Mouse (Mus musculus) left cerebral cortex, adult 11 months (tissue): ENCODE measurements around the gene St7.

Source experiments
- DNase-seq: peaks from one replicate; pipeline ENCODE4 v3.0.0; 2022; ENCODE audit warnings: low spot score

The St7 gene

GRCm38 (mm10) chr6:17763963-17764659 is 71.4 kb downstream of the St7 start:
- DNase-seq = peak; percentile 77

GRCm38 (mm10) chr6:17764660-17764998 is 71.9 kb downstream of the St7 start:
- no peak for DNase-seq

GRCm38 (mm10) chr6:17769972-17770644 is 77.4 kb downstream of the St7 start:
- DNase-seq = no peak

- no peak for DNase-seq
Measured at GRCm38 (mm10) chr6:17770645-17771345, 78.1 kb downstream of the St7 start.

GRCm38 (mm10) chr6:17771456-17771855 is 78.7 kb downstream of the St7 start:
- no peak for DNase-seq

GRCm38 (mm10) chr6:17772514-17772913 is 79.8 kb downstream of the St7 start:
- DNase-seq = no peak

GRCm38 (mm10) chr6:17776041-17776440 is 83.3 kb downstream of the St7 start:
- DNase-seq = no peak

- no peak for DNase-seq
Measured at GRCm38 (mm10) chr6:17777018-17777799, 84.5 kb downstream of the St7 start.

GRCm38 (mm10) chr6:17778648-17779202 is 86.0 kb downstream of the St7 start:
- no peak for DNase-seq

- no peak for DNase-seq
Measured at GRCm38 (mm10) chr6:17783511-17783910, 90.8 kb downstream of the St7 start.

GRCm38 (mm10) chr6:17784523-17784922 is 91.8 kb downstream of the St7 start:
- no peak for DNase-seq

- DNase-seq = no peak
Measured at GRCm38 (mm10) chr6:17785248-17785647, 92.5 kb downstream of the St7 start.

- no peak for DNase-seq
Measured at GRCm38 (mm10) chr6:17787810-17788209, 95.1 kb downstream of the St7 start.

GRCm38 (mm10) chr6:17790251-17790650 is 97.5 kb downstream of the St7 start:
- no peak for DNase-seq

- DNase-seq = no peak
Measured at GRCm38 (mm10) chr6:17793471-17793870, 100.7 kb downstream of the St7 start.

GRCm38 (mm10) chr6:17797271-17797713 is 104.6 kb downstream of the St7 start:
- DNase-seq = no peak

- DNase-seq = no peak
Measured at GRCm38 (mm10) chr6:17800694-17801093, 108.0 kb downstream of the St7 start.

GRCm38 (mm10) chr6:17804468-17804867 is 111.7 kb downstream of the St7 start:
- no peak for DNase-seq

GRCm38 (mm10) chr6:17806569-17806968 is 113.8 kb downstream of the St7 start:
- DNase-seq = no peak

- no peak for DNase-seq
Measured at GRCm38 (mm10) chr6:17811063-17811462, 118.3 kb downstream of the St7 start.

- no peak for DNase-seq
Measured at GRCm38 (mm10) chr6:17811531-17811930, 118.8 kb downstream of the St7 start.

GRCm38 (mm10) chr6:17814074-17814649 is 121.4 kb downstream of the St7 start:
- DNase-seq = no peak
